ENCODE assay signal across 9 mouse cellular contexts in genomic region chr7:98418031-98418805, GRCm38 (mm10). TPM values are rescaled to one million over a fixed set of nuclear protein-coding genes. Genes with fewer than 3 reads are reported as not detected.
A peak's percentile ranks its signal among the peaks of the same experiment; 100 is the strongest.
DNase-seq lines count a peak whose midpoint lies in the region; ATAC-seq lines count a peak whose summit lies in the region.
"Had no signal": no experiment of that assay in that cellular context is flagged by ENCODE, and none has a peak within 500 bp of the region (broad histone marks: within the 10 kb centered on the region; RNA-seq: fewer than 3 reads in every experiment).

No protein-coding gene starts in this region.

- H3K4me1 ChIP-seq in forebrain, embryonic 14.5 days (ENCODE audit: control insufficient read depth, insufficient read depth, low read length), result no peaks in the 10 kb centered on the region
- H3K4me1 ChIP-seq in forebrain, embryonic 15.5 days, result peaks cover 23% of the 10 kb centered on the region
- H3K4me1 ChIP-seq in heart, embryonic 12.5 days (replicated peaks), result peaks cover 62% of the 10 kb centered on the region

- no peaks in the 10 kb centered on the region for H3K36me3 ChIP-seq in forebrain, embryonic 14.5 days (ENCODE audit: control insufficient read depth, insufficient read depth, low read length)
- no peaks in the 10 kb centered on the region for H3K36me3 ChIP-seq in forebrain, embryonic 15.5 days
- H3K36me3 ChIP-seq in heart, embryonic 12.5 days, result no peaks in the 10 kb centered on the region

- no peak overlapping the region; the same call in 1 of the 2 replicates for H3K27ac ChIP-seq in forebrain, embryonic 14.5 days (ENCODE audit: low read depth, low read length)
- H3K27ac ChIP-seq in forebrain, embryonic 15.5 days (replicated peaks), result no peak overlapping the region; the same call in 1 of the 2 replicates
- peak overlapping the region; percentile 50 for H3K27ac ChIP-seq in heart, embryonic 12.5 days (ENCODE audit: poor library complexity, severe bottlenecking)

- DNase-seq in forebrain, embryonic 14.5 days (ENCODE audit: low spot score), result peak; percentile 40
- peak; percentile 34 for DNase-seq in layer of hippocampus, adult 11-12 months (ENCODE audit: low spot score)
- DNase-seq in layer of hippocampus, adult 9-10 months (ENCODE audit: low spot score), result no peak
- peak; percentile 63 to 73 for DNase-seq in right cerebral cortex, adult 2 months (ENCODE audit: low spot score in 2 of 2)
- no peak for DNase-seq in urinary bladder, postnatal 4 days (ENCODE audit: low spot score in 2 of 2)
- no peak for DNase-seq in spleen, adult 12 weeks (ENCODE audit: low spot score)

- ATAC-seq in forebrain, embryonic 14.5 days, result no peak; the same call in 1 of the 2 replicates
- no peak for ATAC-seq in forebrain, embryonic 15.5 days (replicated peaks)
- no peak for ATAC-seq in heart, embryonic 12.5 days (ENCODE audit: insufficient number of reproducible peaks, low FRiP score)

- 75% methylated on average over 17 of the region's 17 CpGs for WGBS in forebrain, embryonic 14.5 days
- 68% methylated on average over 17 of the region's 17 CpGs for WGBS in forebrain, embryonic 15.5 days
- 43% methylated on average over 17 of the region's 17 CpGs for WGBS in heart, embryonic 12.5 days

- H3K9me3 ChIP-seq in forebrain, embryonic 14.5 days (replicated peaks; ENCODE audit: control insufficient read depth, low read length), result no peaks in the 10 kb centered on the region
- no peaks in the 10 kb centered on the region for H3K9me3 ChIP-seq in forebrain, embryonic 15.5 days
- H3K9me3 ChIP-seq in heart, embryonic 12.5 days (replicated peaks), result no peaks in the 10 kb centered on the region

- no peak overlapping the region for H3K4me2 ChIP-seq in forebrain, embryonic 14.5 days (ENCODE audit: low read length)
- no peak overlapping the region for H3K4me2 ChIP-seq in forebrain, embryonic 15.5 days (replicated peaks)
- no peak overlapping the region for H3K4me2 ChIP-seq in heart, embryonic 12.5 days

- no peak overlapping the region for H3K9ac ChIP-seq in forebrain, embryonic 14.5 days (ENCODE audit: low read length)
- no peak overlapping the region for H3K9ac ChIP-seq in forebrain, embryonic 15.5 days (replicated peaks)
- no peak overlapping the region for H3K9ac ChIP-seq in heart, embryonic 12.5 days

- no peaks in the 10 kb centered on the region for H3K27me3 ChIP-seq in forebrain, embryonic 14.5 days (replicated peaks; ENCODE audit: control insufficient read depth, insufficient read depth, low read length)
- H3K27me3 ChIP-seq in forebrain, embryonic 15.5 days, result no peaks in the 10 kb centered on the region
- no peaks in the 10 kb centered on the region for H3K27me3 ChIP-seq in heart, embryonic 12.5 days (replicated peaks)

- no peak overlapping the region for H3K4me3 ChIP-seq in forebrain, embryonic 14.5 days (ENCODE audit: low read depth, low read length)
- no peak overlapping the region for H3K4me3 ChIP-seq in forebrain, embryonic 15.5 days
- no peak overlapping the region for H3K4me3 ChIP-seq in heart, embryonic 12.5 days

RNA-seq across cellular contexts. Expression of gene Gucy2d, which starts 22.0 kb away (rescaled TPM):
- 0.10 and 0.16 TPM in 2 replicates for polyA plus RNA-seq in forebrain, embryonic 14.5 days (2014; fragmentation: Nextera tagmentation; extraction: Ambion mirVana)
- polyA plus RNA-seq in forebrain, embryonic 15.5 days (2015; fragmentation: Nextera tagmentation; extraction: Ambion mirVana), result not detected in 2 replicates
- not detected in 2 replicates for polyA plus RNA-seq in heart, embryonic 12.5 days (2016; fragmentation: Nextera tagmentation; extraction: Ambion mirVana)
- polyA plus RNA-seq: intestine, embryonic 14.5 days had no signal

RNA-seq across cellular contexts. Expression of gene Tsku, which starts 57.1 kb away (rescaled TPM):
- 10.5 and 10.8 TPM in 2 replicates for polyA plus RNA-seq in forebrain, embryonic 14.5 days (2014; fragmentation: Nextera tagmentation; extraction: Ambion mirVana)
- polyA plus RNA-seq in forebrain, embryonic 15.5 days (2015; fragmentation: Nextera tagmentation; extraction: Ambion mirVana), result 7.9 and 8.6 TPM in 2 replicates
- polyA plus RNA-seq in heart, embryonic 12.5 days (2016; fragmentation: Nextera tagmentation; extraction: Ambion mirVana), result 6.3 and 7.0 TPM in 2 replicates

Comparison
In these comparisons a context has a peak if more than half of its experiments do, and no peak if none do; other contexts are left out.
1. DNase-seq: peak in forebrain, embryonic 14.5 days (single experiment), layer of hippocampus, adult 11-12 months (single experiment) and right cerebral cortex, adult 2 months (2 of 2); none in layer of hippocampus, adult 9-10 months (single experiment), urinary bladder, postnatal 4 days (0 of 2) and spleen, adult 12 weeks (single experiment).